Mouse (Mus musculus): ENCODE results near the gene Rragd. TPM values are rescaled to one million over a fixed set of nuclear protein-coding genes. Genes with fewer than 3 reads are reported as not detected.
"Not testable (repeated sequence)": the region's sequence is repeated elsewhere in the genome, so short reads cannot be mapped to it uniquely, and the experiment has no call there.

Rragd gene
- polyA plus RNA-seq, 1 experiment: 4.9 TPM

DNA sequence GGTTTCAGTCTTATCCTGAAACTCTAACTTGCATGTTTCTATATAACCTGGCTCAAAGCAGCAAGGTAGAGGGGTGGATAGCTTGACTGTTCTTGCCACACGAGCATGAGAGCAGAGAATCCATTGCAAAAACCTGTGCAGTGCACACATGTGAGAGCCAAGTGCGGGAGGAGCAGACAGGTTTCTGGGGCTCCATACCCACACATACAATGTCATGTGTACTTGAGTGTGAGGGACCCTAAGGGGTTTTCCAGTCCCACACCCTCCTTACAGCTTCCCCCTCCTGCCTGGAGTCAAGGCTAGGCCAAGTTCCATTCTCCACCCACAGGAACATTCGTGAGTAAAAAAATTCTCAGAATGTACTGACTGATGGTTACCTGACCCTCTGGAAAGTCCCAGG is 21.4 kb upstream of the Rragd start:
- H3ac ChIP-seq (ENCODE audit: control insufficient read depth, insufficient read length, low read depth): no peak overlapping the region
- H3K79me3 ChIP-seq (ENCODE audit: low read depth): no peaks in the 10 kb centered on the region

DNA sequence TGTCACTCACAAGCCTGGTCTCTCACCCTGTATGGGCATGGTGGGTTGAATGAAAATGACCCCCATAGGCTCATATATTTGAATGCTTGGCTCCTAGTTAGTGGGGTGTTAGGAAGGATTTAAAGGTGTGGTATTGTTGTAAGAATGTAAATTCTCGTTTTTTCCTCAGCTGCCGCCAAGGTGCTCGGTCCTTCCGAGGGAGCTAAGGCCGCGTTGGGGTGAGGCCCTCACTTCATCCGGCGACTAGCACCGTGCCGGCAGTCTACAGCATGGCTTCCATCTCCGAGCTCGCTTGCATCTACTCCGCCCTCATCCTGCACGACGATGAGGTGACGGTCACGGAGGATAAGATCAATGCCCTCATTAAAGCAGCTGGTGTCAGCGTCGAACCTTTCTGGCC is 18.2 kb upstream of the Rragd start:
- H3K36me3 ChIP-seq (ENCODE audit: control insufficient read depth, insufficient read depth); H3K79me3 ChIP-seq (ENCODE audit: low read depth); H3K4me3 ChIP-seq (ENCODE audit: insufficient read depth, poor library complexity, severe bottlenecking); H3ac ChIP-seq (ENCODE audit: control insufficient read depth, insufficient read length, low read depth); H3K27me3 ChIP-seq (ENCODE audit: control insufficient read depth, insufficient read depth, insufficient read length); H3K79me2 ChIP-seq (ENCODE audit: control insufficient read depth, insufficient read depth): not testable (repeated sequence)

More for the DNA sequence above, 21.4 kb upstream of the Rragd start:
- no peaks in the 10 kb centered on the region for H3K27me3 ChIP-seq (ENCODE audit: control insufficient read depth, insufficient read depth, insufficient read length)
- H3K4me3 ChIP-seq (ENCODE audit: insufficient read depth, poor library complexity, severe bottlenecking): no peak overlapping the region
- TF ChIP-seq MYOG (IDR thresholded peaks at IDR 0.05; ENCODE audit: control insufficient read depth, extremely low read depth, insufficient read length): no peak
- no peak for TF ChIP-seq MYOD1 (IDR thresholded peaks at IDR 0.05; ENCODE audit: control insufficient read depth, insufficient read length, low read depth)
- no peak for TF ChIP-seq FOSL1 (IDR thresholded peaks at IDR 0.05; ENCODE audit: insufficient read depth, low read length, poor library complexity, severe bottlenecking)
- no peak for TF ChIP-seq CTCF (IDR thresholded peaks at IDR 0.05; ENCODE audit: control insufficient read depth, insufficient read depth, insufficient read length)
- TF ChIP-seq MAX (IDR thresholded peaks at IDR 0.05): no peak
- TF ChIP-seq USF1 (IDR thresholded peaks at IDR 0.05; ENCODE audit: low read depth): no peak
- no peaks in the 10 kb centered on the region for H3K36me3 ChIP-seq (ENCODE audit: control insufficient read depth, insufficient read depth)
- H3K79me2 ChIP-seq (ENCODE audit: control insufficient read depth, insufficient read depth): no peaks in the 10 kb centered on the region

DNA sequence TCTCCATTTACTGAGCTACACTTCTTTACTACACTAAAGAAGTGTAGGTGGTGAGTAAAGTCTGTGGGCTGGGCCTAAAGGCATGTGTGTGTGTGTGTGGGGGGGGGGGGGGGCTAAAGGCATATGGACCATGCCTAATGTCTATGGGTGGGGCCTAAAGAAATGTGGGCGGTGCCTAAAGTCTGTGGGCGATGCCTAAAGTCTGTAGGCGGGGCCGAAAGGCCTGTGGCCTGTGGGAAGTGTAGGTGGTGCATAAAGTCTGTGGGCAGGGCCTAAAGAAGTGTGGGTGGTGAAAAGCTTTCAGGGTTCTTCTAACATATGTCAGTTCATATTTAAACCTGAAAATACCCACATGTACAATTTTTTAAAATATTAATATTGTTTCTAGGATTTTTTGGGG is 5.5 kb upstream of the Rragd start:
- Histone ChIP-seq H3K36me3 (ENCODE audit: control insufficient read depth, insufficient read depth) (no peaks in the 10 kb centered on the region), H3K79me2 (ENCODE audit: control insufficient read depth, insufficient read depth) (no peaks in the 10 kb centered on the region), H3K79me3 (ENCODE audit: low read depth) (no peaks in the 10 kb centered on the region), H3K4me3 (ENCODE audit: insufficient read depth, poor library complexity, severe bottlenecking) (no peak overlapping the region), H3K27me3 (ENCODE audit: control insufficient read depth, insufficient read depth, insufficient read length) (no peaks in the 10 kb centered on the region), H3ac (ENCODE audit: control insufficient read depth, insufficient read length, low read depth) (no peak overlapping the region)
- no peak for TF ChIP-seq CTCF (IDR thresholded peaks at IDR 0.05; ENCODE audit: control insufficient read depth, insufficient read depth, insufficient read length)
- TF ChIP-seq CEBPB (IDR thresholded peaks at IDR 0.05; ENCODE audit: low read depth): no peak
- TF ChIP-seq MYOG (IDR thresholded peaks at IDR 0.05; ENCODE audit: control insufficient read depth, extremely low read depth, insufficient read length): no peak
- TF ChIP-seq MAX (IDR thresholded peaks at IDR 0.05): no peak
- TF ChIP-seq FOSL1 (IDR thresholded peaks at IDR 0.05; ENCODE audit: insufficient read depth, low read length, poor library complexity, severe bottlenecking): no peak
- no peak for TF ChIP-seq USF1 (IDR thresholded peaks at IDR 0.05; ENCODE audit: low read depth)
- no peak for TF ChIP-seq MYOD1 (IDR thresholded peaks at IDR 0.05; ENCODE audit: control insufficient read depth, insufficient read length, low read depth)

GRCm38 (mm10) chr4:32980061-32980460 is 2.8 kb upstream of the Rragd start:
- TF ChIP-seq MYOD1 (IDR thresholded peaks at IDR 0.05; ENCODE audit: control insufficient read depth, insufficient read length, low read depth): no peak
- no peak for TF ChIP-seq CTCF (IDR thresholded peaks at IDR 0.05; ENCODE audit: control insufficient read depth, insufficient read depth, insufficient read length)
- no peak for TF ChIP-seq MAX (IDR thresholded peaks at IDR 0.05)
- TF ChIP-seq MYOG (IDR thresholded peaks at IDR 0.05; ENCODE audit: control insufficient read depth, extremely low read depth, insufficient read length): no peak
- no peak for TF ChIP-seq CEBPB (IDR thresholded peaks at IDR 0.05; ENCODE audit: low read depth)
- no peak for TF ChIP-seq USF1 (IDR thresholded peaks at IDR 0.05; ENCODE audit: low read depth)
- TF ChIP-seq FOSL1 (IDR thresholded peaks at IDR 0.05; ENCODE audit: insufficient read depth, low read length, poor library complexity, severe bottlenecking): no peak
- no peaks in the 10 kb centered on the region for H3K36me3 ChIP-seq (ENCODE audit: control insufficient read depth, insufficient read depth)
- H3K79me2 ChIP-seq (ENCODE audit: control insufficient read depth, insufficient read depth): no peaks in the 10 kb centered on the region
- H3K4me3 ChIP-seq (ENCODE audit: insufficient read depth, poor library complexity, severe bottlenecking): no peak overlapping the region
- no peaks in the 10 kb centered on the region for H3K79me3 ChIP-seq (ENCODE audit: low read depth)
- H3ac ChIP-seq (ENCODE audit: control insufficient read depth, insufficient read length, low read depth): no peak overlapping the region
- no peaks in the 10 kb centered on the region for H3K27me3 ChIP-seq (ENCODE audit: control insufficient read depth, insufficient read depth, insufficient read length)

DNA sequence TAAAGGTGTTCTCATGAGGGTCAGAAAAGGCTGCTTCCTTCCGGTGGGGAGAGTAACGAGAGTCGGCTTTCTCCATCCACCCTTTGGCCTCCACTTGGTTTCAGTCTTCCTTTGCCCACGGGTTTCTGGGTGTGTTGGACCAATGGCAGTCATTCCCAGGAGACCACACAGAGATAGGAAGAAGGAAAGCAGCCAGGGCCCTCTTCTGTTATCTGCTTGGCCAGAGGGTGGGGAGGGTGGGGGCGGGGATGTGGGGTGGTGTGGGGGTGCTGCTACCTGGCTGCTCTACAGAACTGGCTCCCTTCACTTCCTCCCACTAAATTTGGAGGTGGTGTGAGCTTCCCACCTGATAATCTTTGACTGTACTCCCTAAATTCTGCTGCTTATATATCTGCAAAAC is 1.2 kb upstream of the Rragd start:
- no peak overlapping the region for H3ac ChIP-seq (ENCODE audit: control insufficient read depth, insufficient read length, low read depth)
- TF ChIP-seq CTCF (IDR thresholded peaks at IDR 0.05; ENCODE audit: control insufficient read depth, insufficient read depth, insufficient read length) (no peak), USF1 (IDR thresholded peaks at IDR 0.05; ENCODE audit: low read depth) (no peak), MYOG (IDR thresholded peaks at IDR 0.05; ENCODE audit: control insufficient read depth, extremely low read depth, insufficient read length) (no peak), FOSL1 (IDR thresholded peaks at IDR 0.05; ENCODE audit: insufficient read depth, low read length, poor library complexity, severe bottlenecking) (no peak), MAX (IDR thresholded peaks at IDR 0.05) (no peak), MYOD1 (IDR thresholded peaks at IDR 0.05; ENCODE audit: control insufficient read depth, insufficient read length, low read depth) (no peak), CEBPB (IDR thresholded peaks at IDR 0.05; ENCODE audit: low read depth) (no peak)
- H3K27me3 ChIP-seq (ENCODE audit: control insufficient read depth, insufficient read depth, insufficient read length): no peaks in the 10 kb centered on the region
- H3K36me3 ChIP-seq (ENCODE audit: control insufficient read depth, insufficient read depth): no peaks in the 10 kb centered on the region
- no peaks in the 10 kb centered on the region for H3K79me3 ChIP-seq (ENCODE audit: low read depth)
- H3K79me2 ChIP-seq (ENCODE audit: control insufficient read depth, insufficient read depth): no peaks in the 10 kb centered on the region
- no peak overlapping the region for H3K4me3 ChIP-seq (ENCODE audit: insufficient read depth, poor library complexity, severe bottlenecking)

- Histone ChIP-seq H3K27me3 (ENCODE audit: control insufficient read depth, insufficient read depth, insufficient read length) (no peaks in the 10 kb centered on the region), H3K36me3 (ENCODE audit: control insufficient read depth, insufficient read depth) (no peaks in the 10 kb centered on the region), H3ac (ENCODE audit: control insufficient read depth, insufficient read length, low read depth) (no peak overlapping the region), H3K4me3 (ENCODE audit: insufficient read depth, poor library complexity, severe bottlenecking) (no peak overlapping the region), H3K79me2 (ENCODE audit: control insufficient read depth, insufficient read depth) (no peaks in the 10 kb centered on the region), H3K79me3 (ENCODE audit: low read depth) (no peaks in the 10 kb centered on the region)
- TF ChIP-seq MAX (IDR thresholded peaks at IDR 0.05) (no peak), FOSL1 (IDR thresholded peaks at IDR 0.05; ENCODE audit: insufficient read depth, low read length, poor library complexity, severe bottlenecking) (no peak), CTCF (IDR thresholded peaks at IDR 0.05; ENCODE audit: control insufficient read depth, insufficient read depth, insufficient read length) (no peak), CEBPB (IDR thresholded peaks at IDR 0.05; ENCODE audit: low read depth) (no peak), USF1 (IDR thresholded peaks at IDR 0.05; ENCODE audit: low read depth) (no peak), MYOD1 (IDR thresholded peaks at IDR 0.05; ENCODE audit: control insufficient read depth, insufficient read length, low read depth) (no peak), MYOG (IDR thresholded peaks at IDR 0.05; ENCODE audit: control insufficient read depth, extremely low read depth, insufficient read length) (no peak)
Measured at GRCm38 (mm10) chr4:32982041-32982715, 659 bp upstream of the Rragd start.

Data from C2C12 (cell line).